Mouse (Mus musculus) midbrain, embryonic 10.5 days (tissue): ENCODE measurements at regions not wholly inside any gene's neighbourhood (a gene's known extent, or its start where the extent isn't known, plus 50 kb on each side); places are given as distances from the start of the nearest gene placed in this dataset.
"Not testable (repeated sequence)": the region's sequence is repeated elsewhere in the genome, so short reads cannot be mapped to it uniquely, and the experiment has no call there.

ENCODE experiments used
- DNase-seq: peaks from one replicate; pipeline ENCODE4 v3.0.0-alpha.2; 2017; ENCODE audit warnings: low spot score
- H3K27ac ChIP-seq: fragments of 300-500 bp; sonication (generic); replicated peaks from 2 replicates; pipeline ENCODE4 v1.5.1; 2016; ENCODE audit warnings: mild to moderate bottlenecking
- H3K27me3 ChIP-seq: fragments of 300-500 bp; sonication (generic); 2 replicates; pipeline ENCODE4 v1.6.1; 2016; ENCODE audit warnings: low read depth, mild to moderate bottlenecking; ENCODE audit not compliant: poor library complexity, severe bottlenecking
- H3K36me3 ChIP-seq: fragments of 300-500 bp; sonication (generic); 2 replicates; pipeline ENCODE4 v1.6.1; 2016; ENCODE audit warnings: mild to moderate bottlenecking, moderate library complexity
- H3K4me1 ChIP-seq: fragments of 300-500 bp; sonication (generic); 2 replicates; pipeline ENCODE4 v1.6.1; 2016
- H3K4me3 ChIP-seq: fragments of 300-500 bp; sonication (generic); 2 replicates; pipeline ENCODE4 v1.5.1; 2016; ENCODE audit warnings: mild to moderate bottlenecking, moderate library complexity
- H3K9me3 ChIP-seq: fragments of 300-500 bp; sonication (generic); replicated peaks from 2 replicates; pipeline ENCODE4 v1.6.1; 2016; ENCODE audit warnings: mild to moderate bottlenecking
- WGBS: fragments of 180-500 bp; shearing (Covaris S2); methylation state at CpG from one replicate; pipeline ENCODE4 v1.1.7; 2016; 5-methylcytosine and 5-hydroxymethylcytosine counted together

DNA sequence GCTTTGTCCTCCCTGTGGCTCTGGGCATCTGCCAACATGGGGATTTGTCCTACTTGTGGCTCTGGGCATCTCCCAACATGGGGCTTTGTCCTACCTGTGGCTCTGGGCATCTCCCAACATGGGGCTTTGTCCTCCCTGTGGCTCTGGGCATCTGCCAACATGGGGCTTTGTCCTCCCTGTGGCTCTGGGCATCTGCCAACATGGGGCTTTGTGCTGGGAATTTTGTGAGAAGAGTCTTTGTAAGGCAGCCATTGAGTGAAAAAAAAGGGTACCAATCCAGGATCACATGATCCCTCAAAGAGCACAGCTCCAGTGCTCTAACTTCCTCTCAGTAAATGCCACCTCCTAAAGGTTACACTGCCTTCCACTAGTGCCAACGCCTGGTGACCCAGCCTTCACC lies 105.2 kb upstream of the Kcnk2 start:
- not testable (repeated sequence) for DNase-seq, H3K27me3 ChIP-seq, H3K36me3 ChIP-seq, H3K27ac ChIP-seq, H3K4me3 ChIP-seq, H3K9me3 ChIP-seq, H3K4me1 ChIP-seq
- 86% methylated on average over 1 of the region's 1 CpGs for WGBS

DNA sequence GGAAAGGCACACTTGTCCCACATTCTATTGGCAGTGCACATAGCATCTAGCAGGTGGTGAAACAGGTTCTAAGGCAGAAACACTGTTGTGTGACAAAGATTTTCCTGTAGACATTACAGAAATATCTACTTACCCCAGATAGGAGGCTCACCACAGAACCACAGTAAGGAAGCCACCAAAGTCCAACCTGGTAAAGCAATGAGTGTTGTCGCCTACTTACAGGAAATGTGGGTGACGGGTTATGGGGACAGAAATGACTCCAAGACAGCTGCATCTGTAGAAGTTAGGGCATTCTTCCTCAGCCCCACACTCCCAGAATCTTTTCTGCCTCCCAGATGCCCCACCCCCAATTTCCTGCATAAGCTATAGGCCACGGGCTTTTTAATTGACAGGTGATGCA lies 97.6 kb upstream of the Kcnk2 start:
- Histone ChIP-seq H3K9me3 (no peaks in the 10 kb centered on the region), H3K27ac (no peak overlapping the region), H3K4me3 (no peak overlapping the region), H3K4me1 (peaks cover 13% of the 10 kb centered on the region), H3K36me3 (no peaks in the 10 kb centered on the region), H3K27me3 (no peaks in the 10 kb centered on the region)
- 92% methylated on average over 3 of the region's 3 CpGs for WGBS
- DNase-seq: no peak

DNA sequence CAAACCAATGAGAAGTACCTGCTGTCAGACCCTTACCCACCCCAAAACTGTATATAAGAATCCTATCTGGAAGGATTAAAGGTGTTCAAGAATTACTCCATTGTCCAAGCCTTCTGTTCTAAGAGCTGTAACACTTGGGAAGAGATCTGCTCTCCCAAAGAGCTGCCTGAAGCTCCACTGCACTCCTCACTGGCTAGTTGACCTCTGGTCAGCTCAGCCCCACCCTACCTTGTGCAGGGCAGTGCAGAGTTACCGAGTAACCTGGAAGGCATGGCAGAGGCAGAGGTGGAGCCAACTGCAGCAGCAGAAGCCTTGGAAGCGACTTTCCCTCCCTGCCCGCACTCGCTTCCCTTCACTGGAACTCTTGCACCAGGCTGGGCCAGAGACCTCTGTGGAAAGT lies 97.1 kb upstream of the Kcnk2 start:
- Histone ChIP-seq H3K27me3 (no peaks in the 10 kb centered on the region), H3K27ac (no peak overlapping the region), H3K9me3 (no peaks in the 10 kb centered on the region), H3K4me3 (no peak overlapping the region), H3K36me3 (no peaks in the 10 kb centered on the region), H3K4me1 (peaks cover 17% of the 10 kb centered on the region)
- no peak for DNase-seq
- WGBS: 69% methylated on average over 4 of the region's 4 CpGs

GRCm38 (mm10) chr1:189497031-189497430 lies 95.0 kb upstream of the Kcnk2 start:
- Histone ChIP-seq H3K27ac (no peak overlapping the region), H3K9me3 (no peaks in the 10 kb centered on the region), H3K4me3 (no peak overlapping the region), H3K27me3 (no peaks in the 10 kb centered on the region), H3K36me3 (no peaks in the 10 kb centered on the region), H3K4me1 (peaks cover 17% of the 10 kb centered on the region)
- DNase-seq: no peak
- WGBS: 88% methylated on average over 9 of the region's 9 CpGs

DNA sequence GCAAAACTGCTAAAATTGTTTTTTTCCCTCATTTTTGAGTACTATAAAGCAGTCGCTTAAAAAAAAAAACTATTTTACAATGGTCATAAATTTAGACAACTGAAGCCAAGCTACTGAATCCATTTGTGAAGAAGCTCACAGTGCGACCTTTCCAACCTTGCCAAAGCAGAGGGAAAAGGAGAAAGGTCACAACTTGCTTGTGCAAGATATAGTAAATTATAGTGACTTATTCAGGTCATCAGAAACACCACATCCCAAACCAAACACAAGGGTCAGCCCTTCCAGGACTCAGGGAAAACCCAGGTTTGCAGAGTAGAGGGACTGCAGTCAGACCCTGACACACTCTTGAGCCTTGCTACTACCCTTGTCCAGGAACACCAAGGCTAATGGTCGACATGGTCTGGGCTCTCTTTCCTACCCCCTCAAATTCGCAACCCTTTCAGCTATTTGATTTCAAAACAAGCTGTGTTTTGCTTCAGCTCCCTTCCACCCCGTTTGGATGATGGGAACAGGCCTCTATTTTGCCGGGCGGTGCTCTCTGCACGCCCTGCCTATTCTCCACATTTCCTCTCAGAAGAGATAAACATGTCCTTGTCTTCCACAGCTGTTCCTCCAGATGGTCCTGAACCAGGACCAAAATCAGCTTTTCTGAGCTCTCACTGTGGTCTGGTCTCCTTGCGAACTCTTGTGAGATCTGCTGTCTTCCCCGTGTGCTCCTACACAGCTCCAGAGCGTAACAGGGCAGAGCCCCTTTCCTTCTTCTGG lies 93.5 kb upstream of the Kcnk2 start:
- no peak for DNase-seq
- Histone ChIP-seq H3K36me3 (no peaks in the 10 kb centered on the region), H3K4me1 (peaks cover 17% of the 10 kb centered on the region), H3K4me3 (no peak overlapping the region), H3K9me3 (no peaks in the 10 kb centered on the region), H3K27me3 (no peaks in the 10 kb centered on the region), H3K27ac (no peak overlapping the region)
- 82% methylated on average over 11 of the region's 11 CpGs for WGBS

- Histone ChIP-seq H3K4me3 (no peak overlapping the region), H3K27ac (0 out of 2 replicates have a peak overlapping the region, but pooled peaks have one; percentile 42), H3K27me3 (no peaks in the 10 kb centered on the region), H3K4me1 (peaks cover 17% of the 10 kb centered on the region), H3K9me3 (no peaks in the 10 kb centered on the region), H3K36me3 (no peaks in the 10 kb centered on the region)
- no peak for DNase-seq
- 43% methylated on average over 11 of the region's 11 CpGs for WGBS
These were observed 92.8 kb upstream of the Kcnk2 start for GRCm38 (mm10) chr1:189494896-189495295.

DNA sequence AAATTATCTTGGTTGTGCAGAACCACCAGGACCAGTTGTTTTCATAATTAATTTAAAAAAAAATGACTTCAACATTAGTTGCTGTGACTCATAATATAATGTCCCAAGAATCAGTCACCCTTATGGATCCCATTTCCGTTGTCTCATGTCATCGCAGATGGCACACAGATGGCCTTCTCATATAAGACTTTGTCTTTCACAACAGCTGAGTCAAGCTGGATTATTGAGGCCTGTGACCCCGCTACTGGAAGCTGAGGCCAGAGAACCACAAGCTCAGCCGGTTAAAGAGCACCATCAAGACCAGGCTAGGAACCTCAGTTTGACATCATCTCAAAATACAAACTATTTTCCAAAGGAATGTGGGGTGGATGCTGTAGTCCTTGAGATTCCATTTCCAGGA lies 83.3 kb upstream of the Kcnk2 start:
- Histone ChIP-seq H3K27me3 (no peaks in the 10 kb centered on the region), H3K4me1 (no peaks in the 10 kb centered on the region), H3K36me3 (no peaks in the 10 kb centered on the region), H3K4me3 (no peak overlapping the region), H3K27ac (no peak overlapping the region), H3K9me3 (no peaks in the 10 kb centered on the region)
- 92% methylated on average over 4 of the region's 4 CpGs for WGBS
- no peak for DNase-seq

DNA sequence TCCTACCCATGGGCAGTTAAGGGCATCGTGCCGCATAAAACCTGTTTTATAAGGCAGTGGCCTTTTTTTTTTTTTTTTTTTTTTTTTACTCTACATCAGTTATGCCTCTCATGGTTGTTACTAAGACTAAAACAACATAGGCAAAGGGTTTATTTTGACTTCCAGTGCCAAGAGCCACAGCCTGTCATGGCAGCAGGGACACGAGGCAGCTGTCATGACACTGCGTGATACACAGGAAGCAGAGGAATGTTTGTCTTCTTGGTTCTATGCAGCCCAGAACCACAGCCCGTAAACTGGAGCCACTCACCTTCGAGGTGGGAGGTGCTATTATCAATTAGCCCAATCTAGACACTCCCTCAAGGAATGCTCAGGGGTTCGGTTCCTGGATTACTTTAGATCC lies 81.3 kb upstream of the Kcnk2 start:
- WGBS: 92% methylated on average over 7 of the region's 7 CpGs
- Histone ChIP-seq H3K4me3 (no peak overlapping the region), H3K27me3 (no peaks in the 10 kb centered on the region), H3K4me1 (no peaks in the 10 kb centered on the region), H3K36me3 (no peaks in the 10 kb centered on the region), H3K27ac (no peak overlapping the region), H3K9me3 (no peaks in the 10 kb centered on the region)
- no peak for DNase-seq

GRCm38 (mm10) chr1:189478051-189478450 lies 76.0 kb upstream of the Kcnk2 start:
- Histone ChIP-seq H3K27me3 (no peaks in the 10 kb centered on the region), H3K9me3 (no peaks in the 10 kb centered on the region), H3K4me3 (no peak overlapping the region), H3K4me1 (no peaks in the 10 kb centered on the region), H3K36me3 (no peaks in the 10 kb centered on the region), H3K27ac (no peak overlapping the region)
- 89% methylated on average over 6 of the region's 6 CpGs for WGBS
- DNase-seq: no peak

- no peaks in the 10 kb centered on the region for H3K27me3 ChIP-seq
- no peak overlapping the region for H3K4me3 ChIP-seq
- H3K36me3 ChIP-seq: no peaks in the 10 kb centered on the region
- no peaks in the 10 kb centered on the region for H3K4me1 ChIP-seq
- no peak for DNase-seq
- no peak overlapping the region for H3K27ac ChIP-seq
- 96% methylated on average over 14 of the region's 14 CpGs for WGBS
- no peaks in the 10 kb centered on the region for H3K9me3 ChIP-seq
These were observed 74.7 kb upstream of the Kcnk2 start for GRCm38 (mm10) chr1:189476796-189477195.

DNA sequence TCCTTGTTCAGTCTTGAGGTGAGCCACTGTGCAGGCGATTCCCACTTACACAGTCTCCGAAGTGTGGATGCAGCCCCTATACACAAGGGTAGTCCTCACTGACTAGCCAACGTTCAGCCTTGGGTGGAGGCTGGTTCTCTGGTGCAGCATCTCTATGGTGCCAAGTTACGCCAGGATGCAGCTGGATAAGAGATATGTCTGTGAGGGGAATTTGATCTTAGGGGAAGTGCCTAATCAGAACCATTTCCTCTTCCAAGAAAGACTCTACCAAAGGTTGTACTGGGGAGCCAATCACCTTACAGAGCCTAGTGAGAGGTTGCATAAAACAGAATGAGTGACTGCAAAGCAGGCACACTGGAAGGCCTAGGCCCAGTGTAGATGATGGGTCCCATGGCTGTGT lies 71.0 kb upstream of the Kcnk2 start:
- Histone ChIP-seq H3K27me3 (no peaks in the 10 kb centered on the region), H3K9me3 (no peaks in the 10 kb centered on the region), H3K4me3 (no peak overlapping the region), H3K36me3 (no peaks in the 10 kb centered on the region), H3K27ac (no peak overlapping the region), H3K4me1 (no peaks in the 10 kb centered on the region)
- no peak for DNase-seq
- 87% methylated on average over 4 of the region's 4 CpGs for WGBS

- Histone ChIP-seq H3K27ac (no peak overlapping the region), H3K4me3 (no peak overlapping the region), H3K36me3 (no peaks in the 10 kb centered on the region), H3K27me3 (no peaks in the 10 kb centered on the region), H3K9me3 (no peaks in the 10 kb centered on the region), H3K4me1 (no peaks in the 10 kb centered on the region)
- no peak for DNase-seq
- 71% methylated on average over 3 of the region's 3 CpGs for WGBS
These were observed 56.3 kb upstream of the Kcnk2 start for GRCm38 (mm10) chr1:189458421-189458820.
